Mouse (Mus musculus) G1E-ER4 (cell line): ENCODE data around the gene Pdk2. TPM values are rescaled to one million over a fixed set of nuclear protein-coding genes. Genes with fewer than 3 reads are reported as not detected.

Experiments
- GATA1 ChIP-seq: IDR thresholded peaks from one replicate; pipeline ENCODE4 v1.8.0; 2012; ENCODE audit warnings: low read length, inconsistent platforms
- polyA plus RNA-seq: library from polyadenylated mRNA; stranded (reverse); fragments of >175 nt; gene quantifications from 2 replicates; pipeline ENCODE4 v1.2.3, GENCODE M21; 2012

Pdk2 gene
- polyA plus RNA-seq, 1 experiment = 32.6 TPM

DNA sequence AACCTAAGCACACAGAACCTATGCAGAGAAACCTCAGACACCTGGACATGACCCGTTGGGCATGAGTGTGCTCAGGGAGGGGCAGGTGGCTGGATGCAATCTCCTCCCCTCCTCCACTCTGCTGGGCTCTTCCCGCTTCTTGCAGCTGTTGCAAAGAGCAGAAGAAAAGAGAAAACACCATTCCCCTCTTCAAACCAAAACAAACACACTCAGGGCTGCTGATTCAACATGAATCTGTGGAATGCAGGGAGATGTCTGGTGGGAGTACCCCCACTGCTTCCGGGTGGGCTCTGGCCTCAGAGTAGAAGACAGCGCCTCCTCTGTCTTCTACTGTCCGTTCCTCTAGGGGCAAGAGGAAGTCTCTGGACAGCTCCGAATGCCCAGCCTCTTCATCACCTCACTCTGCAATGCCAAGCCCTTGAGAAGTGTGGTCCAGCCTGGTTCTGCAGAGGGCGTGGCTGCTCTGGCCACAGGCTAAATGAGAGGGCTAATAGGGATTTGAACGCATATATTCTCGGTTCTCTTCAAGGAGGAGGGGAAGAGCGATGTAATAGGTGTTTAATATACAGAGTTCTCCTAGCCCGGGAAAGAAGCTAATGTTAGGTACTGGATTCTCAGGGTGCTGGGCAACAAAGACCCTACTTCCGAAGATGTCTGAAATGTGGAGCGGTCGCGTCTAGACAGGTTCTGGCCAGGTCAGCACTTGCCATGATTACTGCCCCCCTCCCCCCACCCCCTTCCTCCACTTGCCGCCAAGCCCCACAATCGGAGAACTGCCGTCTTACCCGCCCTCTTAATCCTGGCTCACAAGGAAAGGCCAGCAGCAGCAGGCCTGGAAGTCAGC, 34.3 kb upstream of the Pdk2 start:
- no peak for TF ChIP-seq GATA1

- no peak for TF ChIP-seq GATA1
These were observed 33.5 kb upstream of the Pdk2 start for GRCm38 (mm10) chr11:95074694-95075093.

DNA sequence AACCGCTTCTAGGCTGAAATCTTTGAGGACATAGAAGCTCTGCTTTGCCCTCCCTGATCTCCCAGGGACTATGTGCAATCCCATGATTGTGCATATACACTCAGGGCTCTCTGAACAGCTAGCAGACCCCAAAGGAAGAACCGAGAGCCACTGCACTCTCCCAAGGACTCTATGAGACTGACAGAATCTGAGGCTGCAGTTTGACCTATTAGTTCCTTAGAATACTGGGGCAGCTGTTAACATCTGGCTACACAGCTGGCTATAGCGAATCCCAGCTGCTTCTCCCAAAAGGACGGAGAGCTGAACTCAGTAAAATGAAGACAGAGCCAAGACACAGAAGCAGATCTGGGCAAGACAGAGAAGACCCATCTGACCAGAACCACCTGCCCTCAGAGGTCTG, 32.7 kb upstream of the Pdk2 start:
- TF ChIP-seq GATA1 = no peak

DNA sequence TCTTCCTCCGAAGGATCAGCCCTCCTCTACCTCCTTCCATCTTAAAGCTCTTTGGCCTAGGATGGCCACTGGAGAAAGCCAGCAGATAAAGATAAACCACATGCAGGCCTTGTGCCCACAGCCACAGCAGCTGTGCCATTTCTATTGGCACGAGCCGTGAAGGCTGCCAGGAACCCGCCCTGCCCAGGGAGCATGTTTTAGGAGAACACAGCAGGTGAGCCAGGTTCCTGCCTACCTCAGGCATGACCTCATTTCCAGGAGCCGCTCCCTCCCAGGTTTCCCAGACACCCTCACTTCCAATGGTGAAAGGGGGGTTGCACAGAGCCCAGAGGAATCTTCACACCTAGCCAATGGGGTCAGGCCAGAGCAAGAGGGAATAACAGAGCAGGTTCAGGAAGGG, 31.6 kb upstream of the Pdk2 start:
- TF ChIP-seq GATA1 = no peak

- no peak for TF ChIP-seq GATA1
These were observed 31.0 kb upstream of the Pdk2 start for GRCm38 (mm10) chr11:95072136-95072535.

- TF ChIP-seq GATA1 = no peak
These were observed 30.1 kb upstream of the Pdk2 start for GRCm38 (mm10) chr11:95071266-95071665.

- TF ChIP-seq GATA1 = no peak
These were observed 29.3 kb upstream of the Pdk2 start for GRCm38 (mm10) chr11:95070140-95071107.

DNA sequence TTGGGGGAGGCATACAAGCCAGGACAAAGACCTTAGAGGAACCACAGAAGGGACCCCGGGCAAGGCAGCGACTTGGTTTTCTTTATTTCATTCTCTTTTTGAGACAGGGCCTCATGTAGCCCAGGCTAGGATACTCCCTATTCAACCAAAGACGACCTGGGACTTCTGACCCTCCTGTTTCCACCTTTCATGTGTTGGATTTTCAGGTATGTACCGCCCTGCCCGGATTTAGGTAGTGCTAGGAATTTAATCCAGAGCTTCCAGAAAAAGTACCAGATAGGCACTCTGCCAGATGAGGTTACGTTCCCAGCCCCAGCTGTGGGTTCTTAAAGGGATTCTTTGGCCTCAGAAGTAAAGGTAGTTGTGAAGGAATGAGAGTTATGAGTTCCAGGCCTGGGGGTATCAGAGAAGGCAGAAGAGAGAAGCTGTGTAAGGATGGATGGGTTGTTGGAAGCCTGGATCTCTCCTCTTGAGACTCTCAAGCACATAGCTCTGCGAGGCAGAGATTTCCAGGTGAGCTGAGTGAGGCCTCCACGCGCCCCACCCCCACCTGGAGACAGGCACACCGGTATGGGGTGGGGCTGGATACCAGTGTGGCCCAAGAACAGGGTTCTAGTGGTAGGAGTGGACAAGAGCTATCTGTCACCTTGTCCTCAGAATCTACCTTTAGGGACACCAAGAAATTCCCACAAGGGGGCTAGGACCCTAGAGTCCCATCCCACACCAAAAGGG, 28.2 kb upstream of the Pdk2 start:
- TF ChIP-seq GATA1 = no peak

DNA sequence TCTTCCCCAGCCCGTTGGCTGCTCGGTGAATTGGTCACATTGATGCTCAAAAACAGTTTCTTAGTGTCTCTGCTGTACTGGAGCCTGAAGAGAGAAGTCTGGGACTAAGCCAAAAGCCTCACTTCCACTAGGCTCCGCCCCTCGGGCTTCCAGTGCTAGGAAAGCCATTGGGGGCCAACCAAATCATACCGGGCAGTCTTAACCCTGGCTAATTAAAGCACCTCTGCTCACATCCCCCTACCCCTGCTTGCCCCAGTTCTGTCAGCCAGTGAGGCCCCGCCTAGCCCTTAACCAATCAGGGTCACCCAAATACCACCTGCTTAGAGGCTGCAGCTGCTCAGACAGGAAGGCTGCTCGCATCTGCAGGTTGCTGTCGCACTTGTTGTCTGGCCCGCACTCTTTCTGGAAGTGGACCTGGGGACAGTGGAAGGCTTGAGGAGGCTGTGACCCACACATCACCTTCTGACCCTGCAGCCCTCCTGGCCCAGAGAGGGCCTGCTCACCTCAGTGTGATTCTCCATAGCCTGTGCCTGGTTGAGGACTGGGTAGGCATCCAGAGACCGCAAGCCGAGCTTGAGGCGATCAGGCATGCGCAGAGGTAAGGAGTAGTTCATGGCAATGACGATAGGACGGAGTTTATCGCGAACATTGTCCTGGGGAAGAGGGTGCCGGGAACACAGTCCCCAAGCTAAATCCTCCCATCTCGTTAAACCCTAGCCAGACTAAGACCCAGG, 15.8 kb upstream of the Pdk2 start:
- TF ChIP-seq GATA1 = no peak

DNA sequence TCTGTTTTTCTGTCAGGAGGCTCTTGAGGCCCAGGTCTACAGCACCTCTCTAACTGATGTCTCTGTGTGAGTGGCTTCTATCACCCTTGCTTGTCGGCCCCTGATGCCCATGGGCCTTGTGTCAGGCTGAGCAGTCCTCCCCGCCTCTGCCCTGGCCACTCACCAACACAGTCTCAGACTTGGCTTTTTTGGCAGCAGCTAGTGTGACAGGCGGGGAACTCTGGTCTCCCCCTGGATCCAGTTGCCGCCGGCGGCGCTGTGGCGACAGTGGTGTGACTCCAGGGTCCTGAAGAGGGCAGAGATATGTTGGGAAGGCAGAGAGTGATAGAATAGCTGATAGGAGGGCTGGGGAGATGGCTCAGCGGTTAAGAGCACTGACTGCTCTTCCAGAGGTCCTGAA, 11.9 kb upstream of the Pdk2 start:
- no peak for TF ChIP-seq GATA1

DNA sequence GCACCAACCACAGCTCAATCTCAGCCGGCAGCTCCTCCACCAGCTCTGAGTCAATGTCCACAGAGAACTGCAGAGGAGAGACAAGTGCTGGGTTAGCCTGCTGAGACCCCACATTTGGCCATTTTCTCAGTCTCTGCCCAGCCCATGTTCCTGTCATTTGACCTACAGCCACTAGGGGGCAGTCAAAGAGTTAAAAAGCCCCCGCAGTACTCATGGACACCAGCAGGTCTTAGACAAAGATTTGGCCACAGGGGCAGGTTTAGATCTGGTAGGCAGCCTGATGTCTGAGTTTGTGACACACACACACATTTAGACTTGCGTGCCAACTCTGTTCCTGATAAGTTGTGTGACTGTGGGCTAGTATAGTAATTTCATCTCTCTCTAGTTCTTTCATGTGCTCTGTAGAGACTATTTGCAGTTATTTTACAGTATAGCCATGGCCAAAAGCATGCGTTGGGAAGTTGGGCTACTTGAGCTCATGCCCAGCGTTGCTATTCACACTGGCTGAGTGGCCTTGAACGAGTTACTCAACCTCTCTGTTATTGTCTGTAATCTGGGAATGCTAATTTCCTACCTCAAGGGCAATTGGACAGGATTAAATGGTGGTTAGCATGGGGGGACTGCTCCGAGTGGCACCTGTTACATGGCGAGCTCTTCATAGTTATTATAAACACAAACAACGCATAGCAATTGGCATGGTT, 6.0 kb upstream of the Pdk2 start:
- no peak for TF ChIP-seq GATA1

GRCm38 (mm10) chr11:95044185-95044870, 3.2 kb upstream of the Pdk2 start:
- no peak for TF ChIP-seq GATA1

GRCm38 (mm10) chr11:95043608-95044007, 2.5 kb upstream of the Pdk2 start:
- no peak for TF ChIP-seq GATA1

DNA sequence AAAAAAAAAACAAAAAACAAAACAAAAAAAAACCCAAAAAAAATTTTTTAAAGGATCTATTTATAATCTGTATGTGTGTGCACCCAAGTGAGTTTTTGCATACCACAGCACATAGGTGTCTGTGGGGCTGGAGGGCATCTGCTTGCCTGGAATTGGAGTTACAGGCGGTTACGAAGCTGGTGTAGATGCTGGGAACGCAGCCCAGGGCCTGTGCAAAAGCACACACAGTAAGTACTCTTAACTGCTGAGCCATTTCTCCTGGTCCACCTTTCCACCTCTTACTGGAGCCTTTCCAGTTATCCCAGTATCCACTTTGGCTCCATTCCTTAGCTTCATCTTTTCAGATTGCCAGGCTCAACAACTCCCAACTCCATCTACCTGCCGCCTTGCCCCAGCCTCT, 1.9 kb upstream of the Pdk2 start:
- TF ChIP-seq GATA1 = no peak
